Mouse (Mus musculus): ENCODE data around the gene 1700020A23Rik. TPM values are rescaled to one million over a fixed set of nuclear protein-coding genes. Genes with fewer than 3 reads are reported as not detected.
"Not testable (repeated sequence)": the region's sequence is repeated elsewhere in the genome, so short reads cannot be mapped to it uniquely, and the experiment has no call there.

The 1700020A23Rik gene
- total and polyA plus RNA-seq, 2 experiments from 2014 or later, result 0.93 TPM; not detected in 1

GRCm38 (mm10) chr2:130367386-130367785, 37.7 kb upstream of the 1700020A23Rik start:
- Histone ChIP-seq H3K9me3 (ENCODE audit: low read length) (no peaks in the 10 kb centered on the region), H3K27me3 (ENCODE audit: insufficient read depth, low read length) (peaks cover 12% of the 10 kb centered on the region), H3K4me1 (ENCODE audit: insufficient read depth, low read length) (no peaks in the 10 kb centered on the region; the same call in 1 of the 2 replicates), H3K4me2 (ENCODE audit: low read depth, low read length, poor library complexity, severe bottlenecking) (no peak overlapping the region), H3K27ac (ENCODE audit: low read depth, low read length) (no peak overlapping the region), H3K4me3 (ENCODE audit: low read depth, low read length) (no peak overlapping the region), H3K9ac (replicated peaks; ENCODE audit: low read length, poor library complexity, severe bottlenecking) (no peak overlapping the region), H3K36me3 (ENCODE audit: insufficient read depth, low read length) (peaks cover under 1% of the 10 kb centered on the region; the same call in 1 of the 2 replicates)
- no peak for TF ChIP-seq CTCF (IDR thresholded peaks at IDR 0.05)
- no peak for DNase-seq (ENCODE audit: low spot score)
- no peak for ATAC-seq (ENCODE audit: low FRiP score)
- 70% methylated on average over 4 of the region's 4 CpGs for WGBS

- not testable (repeated sequence) for H3K9me3 ChIP-seq (ENCODE audit: low read length); H3K4me3 ChIP-seq (ENCODE audit: low read depth, low read length); H3K4me1 ChIP-seq (ENCODE audit: insufficient read depth, low read length); H3K9ac ChIP-seq (replicated peaks; ENCODE audit: low read length, poor library complexity, severe bottlenecking); H3K36me3 ChIP-seq (ENCODE audit: insufficient read depth, low read length); ATAC-seq (ENCODE audit: low FRiP score); H3K27me3 ChIP-seq (ENCODE audit: insufficient read depth, low read length); DNase-seq (ENCODE audit: low spot score); H3K27ac ChIP-seq (ENCODE audit: low read depth, low read length); H3K4me2 ChIP-seq (ENCODE audit: low read depth, low read length, poor library complexity, severe bottlenecking)
- WGBS, result 48% methylated on average over 1 of the region's 1 CpGs
Observed at GRCm38 (mm10) chr2:130373026-130373425, 32.0 kb upstream of the 1700020A23Rik start.

DNA sequence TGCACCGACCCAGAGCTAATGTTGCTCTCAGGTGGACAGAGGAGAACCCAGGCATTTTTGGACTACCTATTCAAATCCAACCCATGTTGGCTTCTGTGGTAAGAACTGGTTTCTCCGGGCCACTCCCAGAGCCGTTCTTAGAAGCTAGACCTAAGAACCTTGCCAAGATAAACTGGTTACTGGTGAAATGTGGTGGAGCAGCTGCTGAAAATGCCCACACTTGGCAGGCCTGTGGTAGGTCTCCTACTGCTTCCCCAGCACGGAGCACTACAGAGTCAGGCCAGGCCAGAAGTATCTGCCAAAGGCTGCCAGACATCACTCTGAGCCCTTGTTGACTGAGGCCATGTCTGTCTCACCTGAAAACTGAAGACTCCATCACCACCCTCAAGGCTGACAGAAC, 30.1 kb upstream of the 1700020A23Rik start:
- 78% methylated on average over 4 of the region's 4 CpGs for WGBS
- DNase-seq (ENCODE audit: low spot score), result no peak
- ATAC-seq (ENCODE audit: low FRiP score), result no peak
- Histone ChIP-seq H3K9me3 (ENCODE audit: low read length) (no peaks in the 10 kb centered on the region), H3K9ac (replicated peaks; ENCODE audit: low read length, poor library complexity, severe bottlenecking) (no peak overlapping the region), H3K36me3 (ENCODE audit: insufficient read depth, low read length) (no peaks in the 10 kb centered on the region), H3K27me3 (ENCODE audit: insufficient read depth, low read length) (no peaks in the 10 kb centered on the region), H3K4me1 (ENCODE audit: insufficient read depth, low read length) (no peaks in the 10 kb centered on the region), H3K4me3 (ENCODE audit: low read depth, low read length) (no peak overlapping the region), H3K27ac (ENCODE audit: low read depth, low read length) (no peak overlapping the region), H3K4me2 (ENCODE audit: low read depth, low read length, poor library complexity, severe bottlenecking) (no peak overlapping the region)
- TF ChIP-seq CTCF (IDR thresholded peaks at IDR 0.05), result no peak

DNA sequence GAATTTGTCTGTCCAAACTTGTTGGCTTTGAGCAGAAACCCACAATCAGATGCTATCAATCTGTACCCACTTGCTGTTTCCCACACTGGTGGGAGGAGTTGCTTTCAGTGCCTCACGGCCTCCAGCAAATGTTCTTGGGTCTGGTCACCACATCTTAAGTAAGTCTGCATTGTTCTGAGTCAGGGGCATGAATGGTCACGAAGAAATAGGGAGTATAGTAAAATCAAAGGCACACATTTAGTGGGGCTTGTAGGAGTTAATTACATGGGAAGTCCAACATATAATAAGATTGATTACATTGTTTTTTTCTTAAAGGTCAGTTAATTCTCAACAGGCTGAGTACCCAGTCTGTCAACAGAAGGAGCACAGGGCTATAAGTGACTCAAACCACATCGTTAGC, 21.9 kb upstream of the 1700020A23Rik start:
- Histone ChIP-seq H3K27ac (ENCODE audit: low read depth, low read length) (no peak overlapping the region), H3K4me2 (ENCODE audit: low read depth, low read length, poor library complexity, severe bottlenecking) (no peak overlapping the region), H3K27me3 (ENCODE audit: insufficient read depth, low read length) (no peaks in the 10 kb centered on the region), H3K36me3 (ENCODE audit: insufficient read depth, low read length) (no peaks in the 10 kb centered on the region), H3K9ac (replicated peaks; ENCODE audit: low read length, poor library complexity, severe bottlenecking) (no peak overlapping the region), H3K9me3 (ENCODE audit: low read length) (no peaks in the 10 kb centered on the region), H3K4me1 (ENCODE audit: insufficient read depth, low read length) (no peaks in the 10 kb centered on the region), H3K4me3 (ENCODE audit: low read depth, low read length) (no peak overlapping the region)
- no peak for ATAC-seq (ENCODE audit: low FRiP score)
- 51% methylated on average over 3 of the region's 3 CpGs for WGBS
- no peak for TF ChIP-seq CTCF (IDR thresholded peaks at IDR 0.05)
- no peak for DNase-seq (ENCODE audit: low spot score)

DNA sequence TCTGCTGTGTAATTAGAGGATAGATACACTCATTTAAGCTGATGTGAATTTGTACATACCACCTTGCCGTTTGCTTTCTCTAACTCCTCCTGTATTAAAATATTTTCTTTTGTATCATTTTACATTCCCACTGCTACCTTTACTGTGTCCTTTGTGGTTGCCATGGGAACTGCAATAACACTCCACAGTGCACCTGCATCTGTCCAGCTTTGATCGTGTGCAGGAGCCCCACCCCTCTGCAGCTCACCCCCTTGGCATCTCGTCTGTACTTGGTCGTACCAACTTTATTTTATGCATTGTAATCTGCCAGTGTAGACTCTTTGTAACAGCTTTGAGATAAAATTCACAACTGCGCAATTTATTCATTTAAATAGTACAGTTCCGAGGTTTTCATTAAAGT, 21.2 kb upstream of the 1700020A23Rik start:
- no peak overlapping the region for H3K27ac ChIP-seq (ENCODE audit: low read depth, low read length)
- ATAC-seq (ENCODE audit: low FRiP score), result no peak
- no peak overlapping the region for H3K4me2 ChIP-seq (ENCODE audit: low read depth, low read length, poor library complexity, severe bottlenecking)
- H3K4me3 ChIP-seq (ENCODE audit: low read depth, low read length), result no peak overlapping the region
- H3K9ac ChIP-seq (replicated peaks; ENCODE audit: low read length, poor library complexity, severe bottlenecking), result no peak overlapping the region
- no peaks in the 10 kb centered on the region for H3K36me3 ChIP-seq (ENCODE audit: insufficient read depth, low read length)
- DNase-seq (ENCODE audit: low spot score), result peak; percentile 5
- H3K9me3 ChIP-seq (ENCODE audit: low read length), result no peaks in the 10 kb centered on the region
- H3K27me3 ChIP-seq (ENCODE audit: insufficient read depth, low read length), result no peaks in the 10 kb centered on the region
- TF ChIP-seq CTCF (IDR thresholded peaks at IDR 0.05), result no peak
- 51% methylated on average over 6 of the region's 6 CpGs for WGBS
- no peaks in the 10 kb centered on the region for H3K4me1 ChIP-seq (ENCODE audit: insufficient read depth, low read length)

DNA sequence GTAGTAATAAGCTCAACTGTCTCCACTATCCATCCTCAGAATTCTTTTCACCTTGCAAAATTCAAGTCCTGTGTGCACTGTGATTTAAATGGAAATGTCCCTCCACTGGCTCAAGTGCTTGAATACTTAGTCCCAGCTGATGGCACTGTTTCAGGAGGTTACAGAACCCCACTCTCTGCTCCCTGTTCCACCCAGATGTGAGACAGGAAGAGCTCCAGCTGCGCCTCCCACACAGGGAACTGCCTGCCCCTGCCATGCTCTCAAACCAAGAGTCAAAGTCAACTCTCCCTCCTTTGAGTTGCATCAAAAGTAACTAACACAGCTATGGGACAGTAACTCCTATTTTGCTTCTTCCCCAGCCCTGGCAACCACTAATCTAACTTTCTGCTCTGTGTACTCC, 18.8 kb upstream of the 1700020A23Rik start:
- no peak for TF ChIP-seq CTCF (IDR thresholded peaks at IDR 0.05)
- Histone ChIP-seq H3K9me3 (ENCODE audit: low read length) (no peaks in the 10 kb centered on the region), H3K36me3 (ENCODE audit: insufficient read depth, low read length) (no peaks in the 10 kb centered on the region), H3K27me3 (ENCODE audit: insufficient read depth, low read length) (no peaks in the 10 kb centered on the region), H3K4me3 (ENCODE audit: low read depth, low read length) (no peak overlapping the region), H3K9ac (replicated peaks; ENCODE audit: low read length, poor library complexity, severe bottlenecking) (no peak overlapping the region), H3K27ac (ENCODE audit: low read depth, low read length) (no peak overlapping the region), H3K4me1 (ENCODE audit: insufficient read depth, low read length) (no peaks in the 10 kb centered on the region), H3K4me2 (ENCODE audit: low read depth, low read length, poor library complexity, severe bottlenecking) (no peak overlapping the region)
- WGBS, result 61% methylated on average over 1 of the region's 1 CpGs
- DNase-seq (ENCODE audit: low spot score), result no peak
- ATAC-seq (ENCODE audit: low FRiP score), result no peak
